Mouse (Mus musculus): Measurements from ENCODE around the gene Plg. TPM values are rescaled to one million over a fixed set of nuclear protein-coding genes. Genes with fewer than 3 reads are reported as not detected.

Plg gene
- polyA plus RNA-seq, 1 experiment from 2014 or later, result 1.0 TPM

- Histone ChIP-seq H3K9me3 (ENCODE audit: low read length) (no peaks in the 10 kb centered on the region), H3K27ac (ENCODE audit: low read length) (no peak overlapping the region)
- ATAC-seq (ENCODE audit: low FRiP score, low TSS enrichment), result no peak
These were observed 3.2 kb downstream of the Plg start for GRCm38 (mm10) chr17:12381579-12381978.

GRCm38 (mm10) chr17:12382531-12382930 lies 4.1 kb downstream of the Plg start:
- WGBS, result 42% methylated on average over 2 of the region's 2 CpGs
- ATAC-seq (ENCODE audit: low FRiP score, low TSS enrichment), result no peak

More at GRCm38 (mm10) chr17:12381579-12381978, 3.2 kb downstream of the Plg start:
- Histone ChIP-seq H3K9ac (replicated peaks; ENCODE audit: low read length) (no peak overlapping the region), H3K4me3 (ENCODE audit: low read length) (no peak overlapping the region), H3K4me2 (replicated peaks; ENCODE audit: low read depth, low read length) (no peak overlapping the region), H3K4me1 (ENCODE audit: insufficient read depth, low read length) (no peaks in the 10 kb centered on the region), H3K27me3 (ENCODE audit: insufficient read depth, low read length) (no peaks in the 10 kb centered on the region), H3K36me3 (ENCODE audit: insufficient read depth, low read length) (no peaks in the 10 kb centered on the region)
- WGBS, result 86% methylated on average over 2 of the region's 2 CpGs

GRCm38 (mm10) chr17:12385049-12385794 lies 6.8 kb downstream of the Plg start:
- 71% methylated on average over 8 of the region's 8 CpGs for WGBS
- no peak overlapping the region for H3K27ac ChIP-seq (ENCODE audit: low read length)
- ATAC-seq (ENCODE audit: low FRiP score, low TSS enrichment), result no peak
- no peaks in the 10 kb centered on the region for H3K36me3 ChIP-seq (ENCODE audit: insufficient read depth, low read length)
- H3K9ac ChIP-seq (replicated peaks; ENCODE audit: low read length), result no peak overlapping the region
- no peak overlapping the region for H3K4me2 ChIP-seq (replicated peaks; ENCODE audit: low read depth, low read length)
- H3K9me3 ChIP-seq (ENCODE audit: low read length), result peaks cover 3% of the 10 kb centered on the region; the same call in 1 of the 2 replicates
- no peaks in the 10 kb centered on the region for H3K27me3 ChIP-seq (ENCODE audit: insufficient read depth, low read length)
- no peaks in the 10 kb centered on the region for H3K4me1 ChIP-seq (ENCODE audit: insufficient read depth, low read length)
- H3K4me3 ChIP-seq (ENCODE audit: low read length), result no peak overlapping the region

More at GRCm38 (mm10) chr17:12382531-12382930, 4.1 kb downstream of the Plg start:
- Histone ChIP-seq H3K27me3 (ENCODE audit: insufficient read depth, low read length) (no peaks in the 10 kb centered on the region), H3K4me2 (replicated peaks; ENCODE audit: low read depth, low read length) (no peak overlapping the region), H3K9ac (replicated peaks; ENCODE audit: low read length) (no peak overlapping the region), H3K4me1 (ENCODE audit: insufficient read depth, low read length) (no peaks in the 10 kb centered on the region), H3K4me3 (ENCODE audit: low read length) (no peak overlapping the region), H3K36me3 (ENCODE audit: insufficient read depth, low read length) (no peaks in the 10 kb centered on the region), H3K27ac (ENCODE audit: low read length) (no peak overlapping the region), H3K9me3 (ENCODE audit: low read length) (no peaks in the 10 kb centered on the region)

- ATAC-seq (ENCODE audit: low FRiP score, low TSS enrichment), result no peak
- H3K9me3 ChIP-seq (ENCODE audit: low read length), result peaks cover 3% of the 10 kb centered on the region; the same call in 1 of the 2 replicates
- no peak overlapping the region for H3K4me3 ChIP-seq (ENCODE audit: low read length)
- no peaks in the 10 kb centered on the region for H3K27me3 ChIP-seq (ENCODE audit: insufficient read depth, low read length)
- H3K4me1 ChIP-seq (ENCODE audit: insufficient read depth, low read length), result no peaks in the 10 kb centered on the region
- no peaks in the 10 kb centered on the region for H3K36me3 ChIP-seq (ENCODE audit: insufficient read depth, low read length)
- H3K9ac ChIP-seq (replicated peaks; ENCODE audit: low read length), result no peak overlapping the region
- 69% methylated on average over 2 of the region's 2 CpGs for WGBS
- H3K4me2 ChIP-seq (replicated peaks; ENCODE audit: low read depth, low read length), result no peak overlapping the region
- no peak overlapping the region for H3K27ac ChIP-seq (ENCODE audit: low read length)
These were observed 9.4 kb downstream of the Plg start for GRCm38 (mm10) chr17:12387781-12388180.

- 85% methylated on average over 7 of the region's 7 CpGs for WGBS
- H3K36me3 ChIP-seq (ENCODE audit: insufficient read depth, low read length), result no peaks in the 10 kb centered on the region
- no peak overlapping the region for H3K27ac ChIP-seq (ENCODE audit: low read length)
- peaks cover 3% of the 10 kb centered on the region; the same call in 1 of the 2 replicates for H3K9me3 ChIP-seq (ENCODE audit: low read length)
- H3K27me3 ChIP-seq (ENCODE audit: insufficient read depth, low read length), result no peaks in the 10 kb centered on the region
- no peak overlapping the region for H3K4me2 ChIP-seq (replicated peaks; ENCODE audit: low read depth, low read length)
- H3K9ac ChIP-seq (replicated peaks; ENCODE audit: low read length), result no peak overlapping the region
- no peak overlapping the region for H3K4me3 ChIP-seq (ENCODE audit: low read length)
- ATAC-seq (ENCODE audit: low FRiP score, low TSS enrichment), result no peak
- no peaks in the 10 kb centered on the region for H3K4me1 ChIP-seq (ENCODE audit: insufficient read depth, low read length)
These were observed 9.8 kb downstream of the Plg start for GRCm38 (mm10) chr17:12388239-12388638.

- ATAC-seq (ENCODE audit: low FRiP score, low TSS enrichment), result no peak
- H3K27me3 ChIP-seq (ENCODE audit: insufficient read depth, low read length), result no peaks in the 10 kb centered on the region
- H3K9me3 ChIP-seq (ENCODE audit: low read length), result no peaks in the 10 kb centered on the region
- no peak overlapping the region for H3K4me3 ChIP-seq (ENCODE audit: low read length)
- H3K27ac ChIP-seq (ENCODE audit: low read length), result no peak overlapping the region
- H3K4me2 ChIP-seq (replicated peaks; ENCODE audit: low read depth, low read length), result no peak overlapping the region
- no peak overlapping the region for H3K9ac ChIP-seq (replicated peaks; ENCODE audit: low read length)
- no peaks in the 10 kb centered on the region for H3K4me1 ChIP-seq (ENCODE audit: insufficient read depth, low read length)
- H3K36me3 ChIP-seq (ENCODE audit: insufficient read depth, low read length), result no peaks in the 10 kb centered on the region
- 87% methylated on average over 9 of the region's 9 CpGs for WGBS
These were observed 17.8 kb downstream of the Plg start for GRCm38 (mm10) chr17:12396163-12396677.

- H3K27ac ChIP-seq (ENCODE audit: low read length), result no peak overlapping the region
- ATAC-seq (ENCODE audit: low FRiP score, low TSS enrichment), result 0 out of 2 replicates have a peak, but pooled peaks have one; percentile 46
- no peaks in the 10 kb centered on the region for H3K36me3 ChIP-seq (ENCODE audit: insufficient read depth, low read length)
These were observed 25.0 kb downstream of the Plg start for GRCm38 (mm10) chr17:12403420-12403819.

GRCm38 (mm10) chr17:12409346-12409944 lies 31.0 kb downstream of the Plg start:
- 42% methylated on average over 11 of the region's 11 CpGs for WGBS
- ATAC-seq (ENCODE audit: low FRiP score, low TSS enrichment), result no peak
- no peak overlapping the region for H3K27ac ChIP-seq (ENCODE audit: low read length)

More at GRCm38 (mm10) chr17:12403420-12403819, 25.0 kb downstream of the Plg start:
- no peaks in the 10 kb centered on the region for H3K27me3 ChIP-seq (ENCODE audit: insufficient read depth, low read length)
- no peak overlapping the region for H3K9ac ChIP-seq (replicated peaks; ENCODE audit: low read length)
- no peaks in the 10 kb centered on the region for H3K4me1 ChIP-seq (ENCODE audit: insufficient read depth, low read length)
- H3K4me2 ChIP-seq (replicated peaks; ENCODE audit: low read depth, low read length), result no peak overlapping the region
- peaks cover 6% of the 10 kb centered on the region; the same call in 1 of the 2 replicates for H3K9me3 ChIP-seq (ENCODE audit: low read length)
- no peak overlapping the region for H3K4me3 ChIP-seq (ENCODE audit: low read length)
- 55% methylated on average over 7 of the region's 7 CpGs for WGBS

GRCm38 (mm10) chr17:12412181-12412890 lies 33.9 kb downstream of the Plg start:
- ATAC-seq (ENCODE audit: low FRiP score, low TSS enrichment), result peak; percentile 66
- peaks cover 25% of the 10 kb centered on the region for H3K4me1 ChIP-seq (ENCODE audit: insufficient read depth, low read length)
- no peak overlapping the region for H3K4me3 ChIP-seq (ENCODE audit: low read length)
- WGBS, result 35% methylated on average over 10 of the region's 10 CpGs
- H3K9ac ChIP-seq (replicated peaks; ENCODE audit: low read length), result no peak overlapping the region
- no peaks in the 10 kb centered on the region for H3K36me3 ChIP-seq (ENCODE audit: insufficient read depth, low read length)
- H3K27me3 ChIP-seq (ENCODE audit: insufficient read depth, low read length), result no peaks in the 10 kb centered on the region
- no peaks in the 10 kb centered on the region for H3K9me3 ChIP-seq (ENCODE audit: low read length)
- H3K4me2 ChIP-seq (replicated peaks; ENCODE audit: low read depth, low read length), result no peak overlapping the region
- peak overlapping the region; percentile 62; the same call in 1 of the 2 replicates for H3K27ac ChIP-seq (ENCODE audit: low read length)

More at GRCm38 (mm10) chr17:12409346-12409944, 31.0 kb downstream of the Plg start:
- H3K36me3 ChIP-seq (ENCODE audit: insufficient read depth, low read length), result no peaks in the 10 kb centered on the region
- no peak overlapping the region for H3K9ac ChIP-seq (replicated peaks; ENCODE audit: low read length)
- peaks cover 6% of the 10 kb centered on the region; the same call in 1 of the 2 replicates for H3K9me3 ChIP-seq (ENCODE audit: low read length)
- no peaks in the 10 kb centered on the region for H3K27me3 ChIP-seq (ENCODE audit: insufficient read depth, low read length)
- H3K4me3 ChIP-seq (ENCODE audit: low read length), result no peak overlapping the region
- H3K4me2 ChIP-seq (replicated peaks; ENCODE audit: low read depth, low read length), result no peak overlapping the region
- H3K4me1 ChIP-seq (ENCODE audit: insufficient read depth, low read length), result peaks cover 12% of the 10 kb centered on the region
